Mouse (Mus musculus): ENCODE measurements at regions not wholly inside any gene's neighbourhood (a gene's known extent, or its start where the extent isn't known, plus 50 kb on each side); places are given as distances from the start of the nearest gene placed in this dataset.

DNA sequence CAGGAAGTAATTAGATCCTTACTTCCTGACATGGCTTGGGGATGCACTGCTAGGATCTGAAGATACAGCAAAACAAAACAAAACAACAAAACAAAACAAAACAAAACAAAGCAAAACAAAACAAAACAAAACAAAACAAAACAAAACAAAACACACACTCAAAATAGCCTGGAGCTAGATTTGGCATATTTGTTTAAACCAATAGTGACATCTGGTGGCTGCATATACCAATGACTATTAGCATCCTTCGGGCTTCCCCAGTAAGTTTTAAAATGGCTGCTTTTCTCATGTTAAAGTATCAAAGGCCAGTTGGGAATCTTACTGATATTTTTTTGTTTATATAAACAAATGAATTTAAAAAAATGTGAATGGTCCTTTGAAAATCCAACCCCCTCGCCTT, 52.9 kb upstream of the Ica1 start:
- DNase-seq, result peak; percentile 19

- no peak for DNase-seq
Observed at GRCm38 (mm10) chr6:8832924-8833323, 54.6 kb upstream of the Ica1 start.

DNA sequence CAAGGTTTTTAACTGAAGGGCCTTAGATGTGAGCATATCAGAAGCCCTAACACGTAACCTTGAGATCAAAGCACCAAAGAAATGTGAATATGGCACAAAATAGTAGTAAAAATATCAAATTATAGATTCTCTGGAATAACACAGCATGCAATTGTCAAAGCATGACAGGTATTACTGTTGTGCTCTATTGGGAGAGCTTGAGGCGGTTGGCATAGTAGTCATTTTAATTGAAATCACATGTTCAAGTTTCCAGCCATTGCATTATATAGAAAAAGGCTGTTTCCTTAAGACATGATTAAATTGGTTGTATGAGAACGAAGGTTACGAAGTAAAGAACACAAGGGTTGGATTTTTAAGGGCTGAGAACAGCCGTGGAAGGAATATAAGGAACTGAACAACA, 75.4 kb upstream of the Ica1 start:
- DNase-seq, result no peak

DNA sequence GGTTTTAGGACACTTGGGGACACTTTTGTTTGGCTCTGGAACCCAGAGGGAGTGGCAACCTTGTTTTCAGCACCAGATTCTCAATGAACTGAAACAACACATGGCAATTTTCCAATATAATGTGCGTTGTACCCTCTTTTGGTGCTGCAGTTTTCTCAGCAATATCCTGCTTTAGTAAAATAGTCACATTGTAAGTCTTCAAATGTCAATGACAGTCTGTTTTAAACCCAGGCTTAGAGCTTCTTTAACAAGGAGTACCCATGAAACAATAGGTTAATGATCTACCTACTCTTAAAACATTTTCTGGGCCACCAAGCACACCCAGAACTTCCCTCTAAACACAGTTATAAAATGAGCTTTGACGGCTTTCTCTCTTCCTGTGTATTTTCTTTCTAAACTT, 82.3 kb upstream of the Ica1 start:
- DNase-seq, result no peak

- no peak for DNase-seq
Observed at GRCm38 (mm10) chr6:8863843-8864620, 84.2 kb upstream of the Nxph1 start.

GRCm38 (mm10) chr6:8877373-8878070, 70.7 kb upstream of the Nxph1 start:
- no peak for DNase-seq

GRCm38 (mm10) chr6:8893665-8894064, 54.6 kb upstream of the Nxph1 start:
- DNase-seq, result no peak

DNA sequence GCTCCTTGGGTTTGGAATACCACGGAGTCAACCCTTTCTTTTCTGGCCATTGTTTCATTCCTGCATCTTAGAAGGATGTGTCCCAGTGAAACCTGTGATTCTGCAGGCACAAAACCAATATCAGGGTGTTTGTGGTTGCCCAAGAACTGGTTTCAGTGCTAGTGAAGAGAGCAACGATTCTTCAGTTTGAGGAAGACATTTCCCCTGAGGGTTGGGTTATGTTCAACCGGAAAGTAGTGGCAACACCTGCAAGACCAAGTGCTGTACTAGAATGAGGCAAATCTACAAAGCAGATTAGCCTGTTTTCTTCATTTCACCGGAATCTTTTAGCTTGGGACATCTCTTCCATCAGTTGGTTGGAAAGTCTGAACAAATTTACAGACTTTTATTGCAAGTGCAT, 52.1 kb upstream of the Nxph1 start:
- no peak for DNase-seq

GRCm38 (mm10) chr6:8896822-8897221, 51.4 kb upstream of the Nxph1 start:
- no peak for DNase-seq

- no peak for DNase-seq
Observed at GRCm38 (mm10) chr6:8897334-8897733, 50.9 kb upstream of the Nxph1 start.

- DNase-seq, result no peak
Observed at GRCm38 (mm10) chr6:8898268-8898667, 50.0 kb upstream of the Nxph1 start.

Measured in adrenal gland, postnatal 10 days (tissue).